Mouse (Mus musculus) kidney, adult 9 months (tissue): ENCODE results near the gene Klhl32.
"Not testable (repeated sequence)": the region's sequence is repeated elsewhere in the genome, so short reads cannot be mapped to it uniquely, and the experiment has no call there.

Experiments
- DNase-seq: peaks from one replicate; pipeline ENCODE4 v3.0.0; 2022

Klhl32 gene

DNA sequence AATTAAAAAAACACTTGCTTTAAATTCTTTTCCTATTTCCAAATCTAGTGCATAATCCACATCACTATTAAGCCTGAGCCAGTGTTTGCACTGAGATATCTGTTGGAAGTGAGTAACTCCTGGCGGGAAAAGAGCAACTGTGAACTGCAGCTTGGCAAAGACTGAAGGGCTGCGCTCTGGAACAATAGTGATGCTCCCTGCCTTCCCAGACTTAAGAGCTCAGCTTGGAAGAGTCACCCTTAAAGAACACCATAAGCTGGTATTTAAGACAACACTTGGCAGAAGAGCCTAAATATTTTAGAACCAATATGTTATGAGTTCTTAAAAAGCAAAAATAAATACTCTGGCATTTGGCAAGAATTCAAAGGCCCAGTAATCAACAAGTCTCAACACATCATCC is 55.7 kb downstream of the Klhl32 start:
- DNase-seq = no peak

DNA sequence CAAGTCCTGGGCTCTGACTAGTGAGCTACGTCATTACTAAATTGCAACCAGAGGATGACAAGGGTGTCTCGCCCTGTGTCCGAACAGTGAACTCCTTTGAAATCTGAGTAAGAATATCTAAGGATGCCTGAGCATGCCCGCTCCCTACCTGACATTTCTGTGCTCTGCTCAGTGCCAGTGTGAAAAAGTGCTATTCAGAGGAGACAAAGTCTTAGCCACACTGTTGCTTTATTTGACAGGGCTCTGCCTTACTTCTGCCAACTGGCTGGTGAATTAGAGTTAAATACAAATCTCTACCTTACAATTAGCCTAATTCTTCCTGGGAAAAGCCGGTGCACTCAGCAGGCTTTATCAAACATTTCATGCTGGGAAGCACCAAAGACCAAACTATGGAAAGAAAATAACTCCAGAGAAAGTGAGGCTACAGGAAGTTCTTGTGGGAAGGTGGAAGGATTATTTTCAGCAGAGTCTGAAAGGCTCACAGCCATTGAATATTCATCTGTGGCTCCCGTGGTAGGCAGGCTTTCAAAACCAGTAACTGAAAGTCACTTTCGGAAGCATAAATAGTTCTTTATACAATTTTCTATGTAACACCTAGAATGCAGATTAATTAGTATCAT is 57.1 kb downstream of the Klhl32 start:
- no peak for DNase-seq

GRCm38 (mm10) chr4:24792416-24792981 is 58.4 kb downstream of the Klhl32 start:
- no peak for DNase-seq

- peak; percentile 6 for DNase-seq
These were observed 61.6 kb downstream of the Klhl32 start for GRCm38 (mm10) chr4:24789331-24789730.

DNA sequence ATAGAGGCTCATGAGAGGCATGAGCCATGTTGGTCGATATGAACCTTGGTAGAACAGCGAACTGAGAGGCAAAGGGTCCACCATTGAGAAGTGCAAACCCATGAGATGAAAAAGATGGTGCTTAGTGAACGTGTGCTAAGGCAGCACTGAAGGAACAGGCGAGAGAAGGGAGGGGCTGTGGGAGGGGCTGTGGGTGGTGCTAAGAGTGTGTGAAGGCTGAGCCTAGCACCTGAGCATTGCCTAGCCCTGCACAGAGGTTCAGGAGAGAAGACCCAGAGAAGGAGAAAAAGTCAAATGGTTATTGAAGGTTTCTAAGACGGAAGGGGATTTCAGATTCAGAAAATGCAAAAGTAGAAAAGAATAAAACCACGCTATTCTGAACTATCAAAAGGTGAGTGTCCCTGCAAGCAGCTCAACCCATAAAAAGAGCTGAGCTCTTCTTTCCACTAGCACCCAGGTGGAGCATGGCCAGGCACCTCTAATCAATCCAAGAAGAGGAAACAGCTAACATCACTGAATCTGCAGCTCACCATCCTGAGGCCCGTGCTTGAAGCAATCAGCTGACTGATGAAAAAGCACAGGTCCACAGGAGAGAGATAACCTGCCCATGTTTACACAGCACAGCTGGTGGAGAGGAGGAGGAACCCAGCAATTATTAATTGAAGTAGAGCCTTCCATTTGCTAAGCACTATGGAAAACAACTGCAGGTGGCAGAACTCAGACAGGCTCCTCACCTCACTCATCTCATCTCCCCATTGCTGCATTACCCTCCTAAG is 65.0 kb downstream of the Klhl32 start:
- DNase-seq = no peak

- no peak for DNase-seq
These were observed 85.0 kb downstream of the Klhl32 start for GRCm38 (mm10) chr4:24765919-24766318.

DNA sequence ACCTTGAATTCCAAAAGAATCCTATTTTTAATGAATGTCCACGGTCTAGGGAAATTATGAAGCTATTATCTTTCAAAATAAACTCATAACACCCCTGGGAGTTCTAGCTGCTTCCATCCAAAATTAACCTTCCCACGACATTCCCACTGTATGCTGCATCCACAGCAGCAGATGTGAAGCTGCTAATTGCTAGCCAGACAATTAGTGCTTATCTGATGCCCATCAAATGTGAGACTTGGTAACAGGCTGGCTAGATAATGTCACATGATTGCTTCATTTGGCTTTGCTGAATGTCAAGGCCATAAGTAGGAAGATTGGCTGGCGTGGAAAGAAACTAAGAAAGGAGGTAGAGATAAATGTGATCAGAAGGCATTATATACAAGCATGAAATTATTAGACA is 85.5 kb downstream of the Klhl32 start:
- DNase-seq = no peak

DNA sequence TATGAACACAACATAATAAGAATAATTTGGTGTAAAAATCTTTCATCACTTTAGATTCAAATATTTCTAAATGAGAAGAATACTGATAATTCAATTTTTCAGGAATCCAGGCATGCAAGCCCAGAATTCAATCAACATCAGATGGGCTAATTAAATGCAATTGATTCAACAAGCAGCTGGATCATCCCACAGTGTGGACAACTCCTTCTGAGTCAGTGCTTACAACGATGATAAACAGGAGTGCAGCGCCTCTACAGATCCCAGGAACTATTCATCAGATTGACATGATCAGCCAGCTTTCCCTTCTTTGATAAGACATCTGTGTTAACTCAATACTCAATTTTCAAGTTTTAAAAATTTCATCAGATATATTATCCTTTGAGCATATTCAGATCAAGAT is 86.4 kb downstream of the Klhl32 start:
- DNase-seq = no peak

DNA sequence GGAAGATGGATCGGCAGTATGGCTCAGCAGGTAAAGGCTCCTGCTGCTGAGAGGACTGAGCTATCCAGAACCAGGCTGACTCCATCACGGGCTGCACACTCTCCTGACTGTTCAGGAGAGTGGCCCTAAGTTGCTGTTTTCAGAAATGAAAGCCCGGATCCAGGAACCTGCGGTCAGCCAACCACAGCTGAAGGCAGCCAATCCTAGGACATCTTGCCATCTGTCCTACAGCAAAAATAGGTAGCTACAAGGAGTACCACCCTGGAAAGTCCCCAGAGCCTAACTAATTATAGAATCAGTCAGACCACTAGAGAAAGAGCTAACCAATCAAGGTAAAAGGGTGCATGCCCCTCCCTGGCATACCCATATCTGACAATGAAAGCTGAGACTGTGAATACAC is 87.5 kb downstream of the Klhl32 start:
- DNase-seq = no peak

- no peak for DNase-seq
These were observed 92.0 kb downstream of the Klhl32 start for GRCm38 (mm10) chr4:24758954-24759353.

DNA sequence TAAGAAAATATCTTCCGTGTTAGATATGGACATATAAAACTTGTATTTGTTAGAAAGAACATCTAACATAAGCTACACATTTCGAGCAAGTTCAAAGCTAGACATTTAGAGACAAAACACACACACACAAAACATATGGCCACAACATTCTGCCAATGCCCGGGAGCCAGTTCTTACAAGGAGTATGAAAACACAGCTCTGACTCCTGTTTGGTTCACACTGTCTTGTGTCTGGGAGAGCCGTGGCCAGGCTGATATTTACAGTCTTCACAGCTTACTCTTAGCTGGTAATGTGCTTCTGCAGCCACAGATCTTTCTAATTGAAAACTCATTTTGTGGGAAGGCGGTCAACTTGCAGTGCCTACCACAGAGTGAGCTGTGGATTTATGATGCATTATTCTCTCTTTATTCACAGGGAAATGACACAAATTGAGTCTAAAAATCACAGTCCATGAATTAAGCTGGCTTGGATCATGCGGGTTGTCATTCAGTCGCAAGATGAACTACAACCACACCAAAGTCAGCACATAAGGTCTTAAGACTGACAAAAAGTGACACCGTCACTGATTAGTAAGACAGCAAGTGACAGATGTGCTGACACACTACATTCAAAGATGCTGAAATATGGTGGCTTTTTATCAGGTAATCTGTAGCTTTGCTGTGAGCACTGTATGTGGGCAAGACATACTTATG is 98.3 kb downstream of the Klhl32 start:
- no peak for DNase-seq

- no peak for DNase-seq
These were observed 113.8 kb downstream of the Klhl32 start for GRCm38 (mm10) chr4:24737080-24737479.

DNA sequence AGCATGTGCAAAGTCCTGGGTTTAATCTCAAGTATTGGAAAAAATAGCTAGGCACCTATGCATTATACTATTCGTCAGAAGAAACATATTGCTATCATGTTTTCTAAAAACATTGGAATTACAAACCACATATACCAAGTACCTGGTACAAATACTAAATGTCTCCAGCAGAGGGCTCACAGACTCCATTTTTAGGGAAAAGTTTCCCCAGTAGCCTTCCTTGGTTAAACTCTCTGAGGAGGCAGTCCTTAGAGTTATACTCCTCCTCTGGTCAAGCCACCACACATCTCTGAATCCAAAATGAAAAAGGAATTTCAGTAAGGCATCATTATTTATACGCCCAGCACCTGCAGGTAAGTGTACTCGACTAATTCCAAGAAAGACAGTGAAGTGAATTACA is 130.1 kb downstream of the Klhl32 start:
- DNase-seq = peak; percentile 86

DNA sequence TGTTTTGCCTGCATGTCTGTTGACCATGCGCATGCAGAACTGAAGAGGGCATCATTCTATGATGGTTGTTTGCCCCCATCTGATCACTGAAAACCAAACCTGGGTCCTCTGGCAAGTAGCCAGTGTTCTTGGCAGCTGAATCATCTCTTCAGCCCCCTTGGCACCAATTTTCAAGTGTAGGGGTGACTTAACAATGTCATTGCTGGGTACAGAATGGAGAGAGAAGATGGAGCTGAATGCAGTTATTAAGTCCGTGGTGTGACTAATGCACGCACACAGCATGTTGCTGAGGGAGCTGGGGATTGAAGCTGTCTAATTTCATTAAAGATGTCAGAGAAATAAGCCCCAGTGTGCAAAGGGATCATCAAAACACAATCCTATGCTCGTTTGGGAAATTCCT is 135.4 kb downstream of the Klhl32 start:
- no peak for DNase-seq

DNA sequence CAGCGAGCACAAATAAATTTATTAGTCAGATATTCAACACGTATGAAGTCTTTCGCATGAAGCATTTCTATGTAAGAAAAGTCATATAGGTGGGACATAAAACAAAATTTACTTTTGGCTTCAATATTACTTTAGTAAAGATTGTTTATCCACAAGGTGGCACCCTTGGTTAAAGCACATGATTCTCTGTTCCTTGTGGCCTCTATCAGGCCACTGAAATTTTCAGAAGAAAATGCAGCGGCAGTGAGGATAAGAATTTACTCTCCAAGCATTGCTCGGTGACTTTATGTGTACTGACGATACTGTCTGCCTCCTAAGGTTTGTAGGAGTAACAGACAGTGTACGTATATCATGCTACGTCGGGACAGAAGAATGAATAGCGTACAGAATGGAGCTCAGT is 136.6 kb downstream of the Klhl32 start:
- no peak for DNase-seq

DNA sequence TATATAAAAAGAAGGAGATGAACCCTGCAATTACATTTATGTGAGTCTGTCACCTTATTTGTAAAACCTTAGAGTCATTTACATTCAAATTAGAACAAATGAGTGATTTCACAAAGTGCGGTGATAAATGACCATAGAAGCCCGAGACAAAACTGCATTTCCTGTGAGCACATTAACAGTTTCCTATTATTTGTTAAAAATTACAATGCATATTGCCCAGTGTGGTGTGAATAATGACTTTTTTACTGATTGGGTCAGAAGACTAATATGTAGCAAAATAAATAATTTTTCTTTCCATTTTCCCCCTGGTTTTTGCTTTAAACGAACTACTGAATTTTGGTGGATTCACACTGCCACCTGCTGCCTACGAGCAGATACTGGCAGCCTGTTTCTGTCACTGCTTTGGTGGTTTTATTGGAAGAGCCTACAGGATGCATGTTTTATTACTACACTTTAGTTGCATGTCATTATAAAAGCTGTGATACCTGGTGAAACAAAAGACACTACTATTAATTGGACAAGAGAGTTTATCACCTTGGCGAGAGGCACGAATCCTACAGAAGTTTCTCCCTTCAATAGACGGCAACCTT is 152.3 kb downstream of the Klhl32 start:
- DNase-seq = no peak

DNA sequence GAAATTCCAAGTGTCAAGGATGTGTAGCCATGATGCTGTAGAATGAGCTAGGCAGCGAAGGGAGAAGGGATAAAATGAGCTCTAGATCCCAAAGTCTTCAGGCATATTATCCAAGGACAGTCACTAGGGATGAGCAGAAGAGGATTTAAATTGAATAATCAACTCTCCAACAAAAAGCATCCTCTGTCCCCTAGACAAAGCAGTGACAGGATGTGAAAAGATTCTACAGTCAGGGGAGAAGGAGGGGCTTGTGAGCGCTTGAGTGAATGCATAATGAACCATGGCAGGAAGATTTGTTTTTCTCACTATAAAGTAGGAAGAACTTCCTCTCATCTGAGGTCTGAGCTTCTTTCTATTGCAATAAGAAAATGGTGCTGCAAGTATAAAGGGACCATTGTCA is 170.8 kb downstream of the Klhl32 start:
- DNase-seq = no peak

DNA sequence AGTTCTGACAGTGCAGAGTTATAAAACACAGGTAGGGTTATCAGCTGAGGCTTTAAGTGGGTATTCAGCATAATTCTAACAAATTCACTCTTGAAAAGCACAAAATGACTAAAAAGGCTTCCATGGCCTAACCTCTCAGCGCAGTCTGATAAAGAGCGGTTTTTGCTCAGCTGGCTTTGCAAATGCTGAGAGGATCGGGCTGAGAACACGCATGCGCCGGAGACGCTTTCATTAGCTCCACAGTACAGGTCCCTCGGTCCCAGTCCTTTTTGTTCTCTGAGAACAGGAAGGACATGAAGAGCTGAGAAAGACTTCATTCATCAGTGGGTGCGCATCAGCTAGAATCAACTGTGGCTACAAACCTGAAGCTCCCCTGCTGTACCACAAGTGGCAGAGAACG is 180.9 kb downstream of the Klhl32 start:
- no peak for DNase-seq

- no peak for DNase-seq
These were observed 191.7 kb downstream of the Klhl32 start for GRCm38 (mm10) chr4:24659218-24659617.

DNA sequence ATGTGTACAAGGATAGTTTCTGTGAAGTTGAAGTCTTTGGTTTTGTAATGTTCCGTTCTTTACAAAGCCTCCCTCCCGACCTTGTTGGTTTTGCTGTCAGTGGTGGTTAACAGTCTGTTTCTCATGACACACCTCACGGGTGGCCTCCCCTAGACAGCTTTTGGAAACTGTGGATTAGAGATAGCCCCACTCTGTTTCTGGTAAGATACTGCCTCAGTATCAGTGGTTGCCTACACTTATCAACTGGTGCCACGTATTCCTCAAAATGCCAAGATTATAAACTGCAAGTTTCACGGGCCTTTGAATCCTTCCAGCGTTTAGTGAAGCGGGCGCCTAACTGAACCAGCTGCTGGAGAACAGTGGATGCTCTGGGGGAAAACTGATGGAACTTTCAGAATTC is 206.2 kb downstream of the Klhl32 start:
- not testable (repeated sequence) for DNase-seq

GRCm38 (mm10) chr4:24642306-24642705 is 208.6 kb downstream of the Klhl32 start:
- DNase-seq = no peak

GRCm38 (mm10) chr4:24631177-24631911 is 219.6 kb downstream of the Klhl32 start:
- DNase-seq = no peak

DNA sequence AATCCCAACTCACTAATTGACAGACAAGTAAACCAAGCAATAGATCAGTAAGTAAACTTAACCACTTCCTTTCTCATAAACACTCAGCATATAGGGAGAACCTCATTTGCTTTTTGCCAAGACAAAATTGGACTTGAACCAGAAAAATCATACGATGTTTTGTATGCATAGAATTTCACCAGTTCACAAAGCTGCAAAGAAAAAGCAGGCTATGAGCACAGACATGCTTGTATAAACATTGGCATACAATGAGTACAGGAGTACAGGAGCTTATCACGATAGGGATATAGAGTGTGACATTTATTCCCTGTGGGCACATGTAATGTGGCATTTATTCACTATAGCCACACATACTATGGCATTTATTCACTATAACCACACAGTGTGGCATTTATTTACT is 220.5 kb downstream of the Klhl32 start:
- DNase-seq = no peak
